Mouse (Mus musculus) large intestine, adult 2 months (tissue): ENCODE data around the gene Kif1b. TPM values are rescaled to one million over a fixed set of nuclear protein-coding genes. Genes with fewer than 3 reads are reported as not detected.

Experiments
- DNase-seq: peaks from one replicate; pipeline ENCODE4 v3.0.0-alpha.2; 2012; ENCODE audit warnings: low read depth, low spot score
- WGBS: fragments of 180-500 bp; shearing (Covaris S2); methylation state at CpG from one replicate; pipeline ENCODE4 v1.1.7; 2018; 5-methylcytosine and 5-hydroxymethylcytosine counted together
- polyA plus RNA-seq: library from polyadenylated mRNA; depleted of rRNA; stranded (reverse); fragments of >200 nt; gene quantifications from 2 replicates; pipeline ENCODE4 v1.2.3, GENCODE M21; 2012

Gene Kif1b
- polyA plus RNA-seq, 1 experiment = 12.7 TPM

DNA sequence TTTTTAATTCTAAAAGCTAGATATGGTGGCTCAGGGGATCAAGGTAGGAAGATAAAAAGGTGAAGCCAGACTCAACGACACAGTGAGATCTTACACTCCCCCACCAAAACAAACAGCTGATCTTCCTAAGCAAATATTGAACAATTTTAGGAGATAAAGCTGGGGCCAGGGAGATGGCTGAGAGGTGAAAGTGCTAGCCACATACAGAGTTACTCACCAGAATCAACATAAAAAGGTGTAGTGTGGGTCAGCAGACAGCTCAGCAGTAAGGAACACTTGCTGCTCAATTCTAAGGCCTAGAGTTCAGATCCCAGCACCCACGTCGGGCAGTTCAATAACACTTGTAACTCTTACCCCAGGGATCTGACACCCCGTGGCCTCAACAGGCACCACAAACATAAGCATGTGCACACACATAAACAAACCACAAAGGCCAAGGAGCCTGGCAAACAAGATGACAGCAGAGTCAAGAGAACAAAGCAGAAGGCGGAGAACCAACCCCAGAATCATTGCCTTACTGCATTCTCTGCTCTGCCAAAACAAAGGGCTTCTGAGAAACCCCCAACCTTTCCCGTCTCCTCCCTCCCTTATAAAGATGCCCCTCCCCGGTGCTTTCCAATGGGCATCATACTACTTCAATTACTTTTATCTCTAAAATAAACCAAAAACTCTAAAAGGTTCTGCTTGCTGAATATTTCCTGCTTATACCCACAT lies 25.3 kb downstream of the Kif1b start:
- 33% methylated on average over 7 of the region's 7 CpGs for WGBS

DNA sequence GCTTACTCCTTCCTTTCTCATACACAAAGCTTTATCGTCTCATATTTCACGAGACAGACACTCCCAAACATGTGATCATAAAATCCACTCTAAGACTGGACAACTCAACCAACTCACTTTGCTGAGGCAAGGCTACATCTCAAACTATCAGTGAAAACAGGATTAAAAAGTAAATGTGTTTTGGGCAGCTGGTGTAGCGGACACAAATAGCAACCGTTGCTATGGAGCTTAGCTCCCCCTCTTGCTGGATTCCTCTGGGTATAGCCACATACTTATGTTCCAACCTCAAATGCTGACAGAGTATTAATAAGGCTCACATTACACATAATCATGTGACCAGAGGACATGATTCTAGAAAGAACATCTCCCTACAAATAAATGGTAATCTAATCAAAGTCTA lies 29.9 kb downstream of the Kif1b start:
- WGBS = 27% methylated on average over 4 of the region's 4 CpGs
- DNase-seq = no peak

More for the DNA sequence above, 25.3 kb downstream of the Kif1b start:
- no peak for DNase-seq

DNA sequence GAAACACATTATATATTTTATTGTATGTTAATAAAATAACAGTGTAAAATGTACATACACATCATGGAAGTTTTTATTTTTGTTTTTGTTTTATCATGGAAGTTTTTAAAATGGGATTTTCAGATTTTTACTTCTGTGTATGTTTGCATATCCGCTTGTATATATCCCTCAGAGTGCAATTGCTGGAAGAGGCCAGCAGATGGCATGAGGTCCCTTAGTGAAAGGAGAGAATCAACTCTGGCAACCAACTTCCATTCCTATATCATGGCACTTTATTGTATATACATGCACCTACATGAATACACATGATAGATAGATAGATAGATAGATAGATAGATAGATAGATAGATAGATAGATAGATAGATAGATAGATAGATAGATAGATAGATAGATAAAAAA lies 34.4 kb downstream of the Kif1b start:
- no peak for DNase-seq
- WGBS = 98% methylated on average over 1 of the region's 1 CpGs

DNA sequence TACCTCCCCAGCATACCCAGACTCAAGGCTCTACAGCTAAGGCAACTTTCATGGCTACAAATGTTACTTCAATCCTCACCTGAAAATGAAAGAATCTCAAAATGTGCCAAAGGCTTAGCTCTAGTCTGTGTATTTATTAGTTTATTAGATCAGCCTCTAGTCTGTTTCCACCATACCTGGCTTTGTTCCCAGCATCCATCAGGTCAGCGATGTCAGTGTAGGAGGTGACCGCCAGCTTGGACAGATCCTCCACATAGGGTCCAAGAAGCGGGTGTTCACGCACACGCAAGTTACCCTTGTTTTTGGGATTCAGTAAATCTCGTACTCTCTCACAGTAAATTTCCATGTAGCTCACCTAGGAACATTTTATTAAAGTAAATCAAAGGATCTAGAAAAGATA lies 37.0 kb downstream of the Kif1b start:
- WGBS = 96% methylated on average over 6 of the region's 6 CpGs
- no peak for DNase-seq

DNA sequence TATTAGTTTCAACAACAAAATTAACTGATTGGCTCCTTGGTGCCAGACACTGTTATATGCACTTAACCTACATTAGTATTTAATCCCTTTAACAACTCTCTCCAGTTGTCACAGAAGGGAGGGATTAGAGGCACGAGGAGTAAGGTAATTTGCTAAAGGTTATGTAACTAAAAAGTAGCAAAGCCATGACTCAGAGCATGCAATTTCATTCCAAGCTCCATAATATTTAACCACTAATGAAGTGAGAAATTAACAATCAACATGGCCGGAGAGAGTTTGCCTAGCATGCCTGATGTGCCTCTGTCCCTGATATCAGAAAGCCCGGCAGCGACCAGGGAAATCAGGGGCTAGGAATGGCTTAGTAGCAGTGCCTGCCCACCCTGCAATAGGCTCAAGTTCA lies 38.5 kb downstream of the Kif1b start:
- no peak for DNase-seq
- 74% methylated on average over 4 of the region's 4 CpGs for WGBS

DNA sequence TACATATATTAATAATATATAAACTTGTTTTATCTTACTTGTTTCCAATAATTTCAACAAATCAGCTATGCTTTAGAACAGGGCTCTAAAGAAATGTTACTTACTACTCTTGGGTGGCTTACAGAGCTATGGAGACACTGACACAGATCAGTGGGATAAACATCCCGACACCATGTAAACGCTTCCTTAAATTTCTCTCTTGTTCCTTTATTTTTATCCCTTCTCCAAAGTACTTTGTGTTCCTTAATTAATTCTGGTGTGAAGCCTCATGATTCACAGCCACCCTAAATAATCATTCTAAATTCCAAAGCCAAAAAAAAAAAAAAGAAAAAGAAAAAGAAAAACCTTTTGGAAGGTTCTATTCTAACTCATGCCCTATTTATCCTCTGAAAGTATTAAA lies 42.6 kb downstream of the Kif1b start:
- WGBS = 90% methylated on average over 2 of the region's 2 CpGs
- no peak for DNase-seq

DNA sequence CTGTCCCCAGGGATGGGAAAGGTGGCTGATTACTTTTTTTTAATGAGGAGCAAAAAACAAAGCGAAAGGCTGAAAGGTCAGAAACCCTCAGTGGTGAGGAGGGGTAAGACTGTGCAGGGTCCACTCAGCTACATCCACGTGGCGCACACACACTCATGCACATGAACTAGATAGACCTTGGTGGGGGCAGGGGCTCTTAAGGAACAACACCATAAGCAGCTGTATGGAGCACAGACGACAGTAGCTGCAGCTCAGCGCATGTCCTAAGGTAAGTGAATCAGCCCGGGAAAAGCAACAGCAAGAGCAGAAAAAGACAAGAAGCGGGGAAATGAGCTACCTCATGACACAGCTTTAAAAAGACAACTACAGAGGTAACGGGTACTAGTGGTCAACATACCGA lies 44.3 kb downstream of the Kif1b start:
- no peak for DNase-seq
- 91% methylated on average over 9 of the region's 9 CpGs for WGBS

DNA sequence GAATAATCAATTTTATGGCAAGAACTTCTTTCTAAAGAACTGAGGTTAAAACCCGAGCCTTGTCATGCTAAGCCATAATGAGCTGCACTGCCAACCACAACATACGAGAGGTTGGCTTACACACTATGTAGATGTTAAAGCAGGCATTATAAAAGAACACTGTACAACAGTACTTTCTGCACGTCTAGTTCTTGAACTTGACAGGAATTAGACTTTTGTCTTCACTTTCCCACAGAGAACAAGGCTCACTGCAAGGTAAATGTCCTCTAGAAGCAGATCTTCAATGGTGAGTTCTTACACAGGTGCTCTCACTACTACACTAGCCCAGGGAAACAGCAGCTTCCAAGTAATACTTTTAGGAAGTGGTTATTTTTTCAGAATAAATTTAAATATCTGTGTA lies 46.0 kb downstream of the Kif1b start:
- no peak for DNase-seq
- WGBS = 69% methylated on average over 3 of the region's 3 CpGs

DNA sequence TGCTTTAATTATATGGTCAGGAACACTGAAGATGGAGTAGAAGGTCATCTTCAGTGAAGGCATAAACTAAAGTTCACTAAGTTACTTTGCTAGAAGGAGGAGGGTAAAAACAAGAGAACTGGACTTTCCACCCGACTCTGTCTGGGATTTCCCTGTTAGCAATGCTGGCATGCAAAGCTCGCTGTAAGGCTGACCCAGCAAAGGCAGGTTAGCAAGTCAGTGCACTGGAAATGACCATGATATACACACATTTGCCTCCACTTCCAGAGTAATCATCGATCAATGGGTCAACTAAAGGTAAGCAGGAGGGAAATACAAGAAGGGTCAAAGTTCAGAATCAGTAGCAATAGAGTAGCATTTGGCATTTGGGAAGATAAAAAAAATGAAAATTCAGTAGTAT lies 46.6 kb downstream of the Kif1b start:
- 69% methylated on average over 3 of the region's 3 CpGs for WGBS
- DNase-seq = no peak

DNA sequence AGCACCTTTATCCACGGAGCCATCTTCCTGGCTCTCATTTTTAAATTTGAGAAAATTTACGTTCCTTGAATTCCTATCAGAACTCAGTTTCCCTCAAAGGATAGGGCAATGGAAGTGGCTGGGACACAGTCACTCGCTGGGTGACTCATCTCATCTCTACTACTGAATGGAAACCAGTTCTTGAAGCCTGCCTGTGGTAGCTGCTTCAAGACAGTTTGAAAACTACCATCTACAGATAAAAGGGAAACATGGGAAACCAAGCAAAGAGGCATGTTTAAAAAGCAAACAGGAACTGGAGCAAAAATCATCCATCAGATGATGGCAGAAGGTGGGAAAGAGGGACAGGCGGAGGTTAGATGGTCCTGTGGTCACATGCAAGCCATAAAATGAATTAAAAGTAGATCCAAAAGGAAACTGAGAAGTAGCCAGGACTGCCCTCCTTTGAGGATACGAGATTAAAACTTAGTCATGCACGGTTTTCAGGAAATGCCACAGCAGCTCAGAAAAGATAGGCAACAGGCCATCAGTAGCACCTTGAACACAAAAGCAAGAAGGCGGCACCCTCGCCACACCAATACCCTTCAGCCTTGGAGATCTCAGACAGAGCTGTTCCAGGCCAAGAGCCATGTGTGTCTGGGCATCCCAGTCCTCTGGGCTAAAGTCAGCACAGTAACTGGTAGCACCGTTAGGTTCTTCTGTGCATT lies 48.0 kb downstream of the Kif1b start:
- DNase-seq = no peak
- WGBS = 90% methylated on average over 9 of the region's 9 CpGs

DNA sequence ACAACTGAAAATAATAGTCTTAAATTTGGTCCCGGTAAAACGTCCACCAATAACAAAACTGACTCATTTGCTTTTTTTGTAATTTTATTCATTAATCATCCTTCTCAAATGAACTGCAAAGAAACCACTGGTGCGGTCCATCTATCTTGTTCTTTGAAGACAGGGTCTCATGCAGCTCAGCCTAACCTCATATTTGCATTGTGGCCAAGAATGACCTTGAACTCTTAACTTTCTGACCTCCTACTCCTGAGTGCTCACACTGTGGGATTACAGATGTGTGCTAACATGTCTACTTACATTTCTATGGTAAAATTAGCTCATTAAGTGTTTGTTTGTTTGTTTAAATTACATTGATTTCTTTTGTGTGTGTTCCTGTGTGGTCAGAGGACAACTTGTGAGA lies 48.6 kb downstream of the Kif1b start:
- DNase-seq = no peak
- WGBS = 90% methylated on average over 3 of the region's 3 CpGs

DNA sequence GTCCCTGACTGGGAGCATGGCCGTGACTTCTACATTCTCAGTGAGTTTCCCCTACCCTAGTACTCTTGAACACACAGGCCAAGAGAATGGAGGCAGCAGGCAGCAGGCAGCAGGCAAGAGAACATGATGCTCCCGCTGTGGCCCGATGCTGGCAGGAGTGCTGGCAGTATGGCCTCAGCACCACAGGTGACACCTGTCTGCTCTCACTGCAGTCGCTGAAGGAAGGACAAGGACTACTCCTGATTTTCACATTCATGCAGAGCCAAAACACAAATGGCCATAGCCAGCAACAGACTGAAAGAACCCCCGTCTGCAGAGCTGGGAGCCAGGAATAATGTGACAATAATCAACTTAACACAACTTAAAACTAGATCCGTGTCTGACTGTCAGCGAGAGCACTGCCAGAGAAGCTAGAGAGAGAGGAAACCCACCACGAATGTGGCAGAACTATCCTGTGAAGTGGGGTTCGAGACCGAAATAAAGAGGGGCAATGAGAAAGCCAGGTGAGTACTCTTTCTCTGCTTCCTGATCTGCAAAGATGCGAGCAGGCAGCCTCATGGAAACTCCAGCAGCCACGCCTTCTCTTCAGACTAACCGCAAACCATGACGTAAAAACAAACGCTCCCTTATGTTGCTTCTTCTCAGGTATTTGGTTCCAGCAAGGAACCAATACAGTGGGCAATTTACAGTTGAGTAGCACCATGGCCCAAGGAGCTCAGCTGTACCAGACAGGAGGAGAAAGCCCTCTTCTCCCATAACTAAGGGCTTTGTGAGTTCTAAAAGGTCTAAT lies 50.8 kb downstream of the Kif1b start:
- 85% methylated on average over 15 of the region's 15 CpGs for WGBS
- DNase-seq = no peak

DNA sequence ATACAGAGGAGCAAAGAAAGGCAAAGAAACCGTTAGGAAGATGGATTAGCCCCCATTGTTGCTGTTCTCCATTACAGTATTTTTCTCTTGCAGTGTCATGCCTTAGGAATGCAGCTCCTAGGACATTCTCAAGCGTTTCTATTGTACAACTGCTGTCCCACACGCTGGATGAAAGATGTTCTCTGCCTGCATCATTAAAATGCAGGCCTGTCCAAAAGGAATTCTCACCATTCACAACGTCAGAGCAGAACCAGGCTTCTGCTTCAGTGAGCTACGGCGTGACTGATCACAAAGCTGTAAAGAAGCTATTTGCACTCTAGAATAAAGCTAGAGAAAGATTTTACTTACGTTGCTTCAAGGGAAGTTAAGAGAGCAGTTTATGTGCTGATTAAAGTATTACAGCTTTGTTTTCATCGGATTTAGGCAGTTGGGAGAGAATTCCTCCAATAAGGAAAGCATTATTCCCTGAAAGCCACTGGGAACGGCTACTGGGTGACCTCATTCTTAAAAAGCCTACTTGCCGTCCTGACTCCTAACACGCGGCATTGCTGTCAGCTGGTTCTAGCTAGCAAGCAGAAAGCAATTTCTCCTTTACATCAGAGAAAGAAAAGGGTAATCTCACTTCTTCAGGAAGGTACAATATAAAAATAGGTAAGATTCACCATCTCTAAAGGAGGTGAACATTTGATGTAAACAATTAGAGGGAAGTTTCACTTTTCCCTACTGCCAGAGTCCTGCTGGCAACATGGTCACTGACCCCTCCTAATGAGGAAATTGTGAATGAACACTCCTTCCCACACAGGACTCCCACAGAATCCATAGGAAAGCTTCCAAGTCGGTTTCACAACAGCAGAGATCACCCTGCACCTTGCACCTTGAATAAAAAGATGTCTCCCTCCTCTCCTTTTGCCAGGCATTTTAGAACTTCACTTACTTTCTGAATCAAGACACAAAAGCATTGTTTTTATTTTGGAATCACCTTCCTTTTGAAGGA lies 51.9 kb downstream of the Kif1b start:
- 46% methylated on average over 13 of the region's 13 CpGs for WGBS
- no peak for DNase-seq

DNA sequence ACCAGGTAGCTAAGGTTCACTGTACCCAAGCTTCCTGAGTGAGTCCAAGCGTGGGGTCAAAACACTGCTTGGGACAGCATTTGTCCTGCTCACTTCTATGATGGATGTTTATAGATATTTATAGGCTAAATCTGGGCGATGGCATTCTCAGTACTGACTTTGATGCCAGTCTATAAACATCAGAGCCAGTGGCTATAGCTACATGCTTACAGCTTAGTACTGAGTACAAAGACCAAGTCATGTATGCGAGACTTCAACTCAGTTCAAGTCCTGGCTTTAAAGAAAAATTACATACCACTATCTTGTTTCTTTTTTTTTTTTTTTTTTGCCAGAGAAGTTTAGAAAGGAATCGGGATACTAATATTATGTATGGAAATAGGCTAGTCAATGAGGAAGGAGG lies 52.7 kb downstream of the Kif1b start:
- no peak for DNase-seq
- 83% methylated on average over 4 of the region's 4 CpGs for WGBS

DNA sequence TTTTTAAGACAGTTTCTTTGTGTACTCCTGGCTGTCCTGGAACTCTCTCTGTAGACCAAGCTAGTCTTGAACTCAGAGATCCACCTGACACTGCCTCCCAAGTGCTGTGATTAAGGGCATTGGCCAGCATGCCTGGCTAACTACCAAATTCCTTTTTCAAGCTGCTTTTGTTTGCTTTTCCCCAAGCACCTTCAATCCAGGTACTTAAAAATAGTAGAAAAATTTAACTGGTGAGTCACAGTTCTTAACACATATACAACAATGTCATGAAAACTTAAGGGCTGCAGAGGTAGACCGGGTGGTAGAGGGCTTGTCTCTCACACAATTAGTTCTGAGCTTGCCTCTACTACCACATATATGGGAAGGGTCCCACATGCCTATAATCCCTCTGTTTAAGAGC lies 58.2 kb downstream of the Kif1b start:
- no peak for DNase-seq
- WGBS = 74% methylated on average over 1 of the region's 1 CpGs

DNA sequence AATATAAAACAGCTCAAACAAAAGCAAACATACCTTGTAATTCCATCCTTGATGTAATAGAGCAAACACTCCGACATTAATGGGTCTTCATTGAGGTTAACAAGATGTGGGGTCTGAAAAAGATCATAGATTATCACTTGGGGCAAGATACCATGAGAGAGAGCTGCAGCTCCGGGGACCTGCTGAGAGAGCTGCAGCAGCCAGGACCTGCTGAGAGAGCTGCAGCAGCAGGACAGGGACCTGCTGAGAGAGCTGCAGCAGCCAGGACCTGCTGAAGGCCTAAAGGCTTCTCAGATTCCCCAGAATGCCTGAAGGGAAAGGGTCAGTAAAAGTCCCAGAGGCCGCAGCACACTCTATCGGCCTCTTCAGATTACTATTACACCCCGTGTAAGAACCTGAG lies 59.7 kb downstream of the Kif1b start:
- 92% methylated on average over 5 of the region's 5 CpGs for WGBS
- DNase-seq = no peak

DNA sequence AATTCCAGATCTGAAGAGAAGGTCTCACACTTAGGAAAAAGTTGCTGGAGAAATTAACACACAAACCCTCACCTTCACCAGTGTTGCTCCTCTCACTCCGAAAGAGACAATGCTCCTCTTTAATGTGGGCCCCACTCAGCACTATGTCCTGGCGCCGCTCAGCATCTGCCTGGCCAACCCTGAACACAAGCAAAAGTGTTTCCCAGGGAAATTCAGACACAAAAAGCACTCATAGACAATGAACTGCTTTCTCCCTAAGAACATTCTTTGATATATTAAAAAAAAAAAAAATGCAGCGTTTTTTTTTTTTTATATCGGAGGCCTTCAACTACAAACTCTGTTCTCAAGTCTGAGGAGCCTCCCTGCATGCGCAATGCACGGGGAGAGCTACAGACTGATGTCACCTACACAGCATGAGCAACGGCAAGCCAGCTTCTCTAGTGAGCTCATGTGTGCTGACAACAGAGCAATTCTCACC lies 60.3 kb downstream of the Kif1b start:
- no peak for DNase-seq
- WGBS = 85% methylated on average over 8 of the region's 8 CpGs

DNA sequence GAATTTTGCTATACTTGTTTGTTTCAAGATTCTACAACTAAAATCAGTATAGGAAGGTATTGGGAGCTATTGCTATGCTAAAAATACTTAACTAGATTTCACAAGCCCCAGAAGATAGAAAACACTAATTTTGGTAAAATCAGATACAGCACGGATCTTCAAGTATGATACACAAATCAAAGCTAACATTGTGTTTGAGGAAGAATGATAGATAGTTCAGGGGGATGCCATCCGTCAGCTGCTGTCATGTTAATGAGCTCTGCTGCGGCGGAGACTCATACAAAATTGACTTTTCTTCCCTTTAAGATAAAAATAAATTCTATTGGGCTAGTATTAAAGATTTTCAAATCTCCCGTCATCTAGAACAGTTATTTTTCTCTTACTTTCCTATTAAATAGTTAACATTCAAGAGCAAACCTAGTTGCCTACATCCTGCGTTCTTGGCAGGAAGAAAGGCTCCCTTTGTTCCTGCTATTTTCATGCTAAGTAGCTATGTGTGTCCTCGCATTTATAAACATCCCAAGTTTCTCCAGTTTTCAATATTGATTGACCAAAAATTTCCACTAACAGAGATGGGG lies 60.8 kb downstream of the Kif1b start:
- no peak for DNase-seq

DNA sequence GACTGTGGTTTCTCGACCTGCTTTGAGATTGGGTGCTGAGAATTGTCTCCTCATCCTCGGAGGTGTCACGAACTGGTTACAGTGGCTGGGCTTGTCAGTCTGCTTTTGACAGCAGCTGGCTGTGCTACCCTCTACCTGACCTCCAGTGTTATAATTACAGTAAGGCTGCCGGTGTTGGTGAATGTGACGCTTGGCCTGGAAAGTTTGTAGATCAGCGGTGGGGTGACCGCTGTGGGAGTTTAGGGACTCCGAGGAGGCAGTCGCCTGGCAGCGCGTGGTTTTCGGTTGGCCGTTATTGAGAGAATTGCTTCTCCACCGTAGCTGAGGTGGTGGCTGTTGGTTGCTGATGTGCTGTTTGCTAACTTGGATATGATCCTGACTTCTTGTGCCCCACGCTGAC lies 70.5 kb downstream of the Kif1b start:
- 94% methylated on average over 15 of the region's 15 CpGs for WGBS
- no peak for DNase-seq

More for the DNA sequence above, 60.8 kb downstream of the Kif1b start:
- WGBS = 91% methylated on average over 7 of the region's 7 CpGs
